Mouse (Mus musculus) olfactory bulb, adult 2 months (tissue): Measurements from ENCODE around the gene Sfrp5. TPM values are rescaled to one million over a fixed set of nuclear protein-coding genes. Genes with fewer than 3 reads are reported as not detected.

ENCODE experiments used
- H3K27ac ChIP-seq: fragments of 200-500 bp; 2 replicates; pipeline ENCODE4 v1.5.1; 2012; ENCODE audit warnings: low read depth, low read length; ENCODE audit not compliant: insufficient read depth
- H3K4me1 ChIP-seq: fragments of 200-500 bp; 2 replicates; pipeline ENCODE4 v1.6.1; 2012; ENCODE audit warnings: low read length; ENCODE audit not compliant: control insufficient read depth, insufficient read depth
- H3K4me3 ChIP-seq: fragments of 200-500 bp; 2 replicates; pipeline ENCODE4 v1.5.1; 2012; ENCODE audit warnings: mild to moderate bottlenecking, low read depth, low read length, moderate library complexity; ENCODE audit not compliant: insufficient read depth
- CTCF ChIP-seq: fragments of 200-500 bp; IDR thresholded peaks from 2 replicates; pipeline ENCODE4 v1.5.1; 2012; ENCODE audit warnings: low read depth, mild to moderate bottlenecking, low read length, moderate library complexity; ENCODE audit not compliant: insufficient read depth
- POLR2A ChIP-seq: fragments of 200-500 bp; IDR thresholded peaks from 2 replicates; pipeline ENCODE4 v1.6.1; 2012; ENCODE audit warnings: mild to moderate bottlenecking, low read depth, low read length, moderate library complexity; ENCODE audit not compliant: insufficient read depth
- WGBS: fragments of 180-500 bp; shearing (Covaris S2); methylation state at CpG from one replicate; pipeline ENCODE4 v1.1.7; 2018; 5-methylcytosine and 5-hydroxymethylcytosine counted together
- polyA plus RNA-seq: library from polyadenylated mRNA; stranded (reverse); fragments of >200 nt; gene quantifications from 2 replicates; pipeline ENCODE4 v1.2.4, GENCODE M21; 2012; ENCODE audit warnings: low replicate concordance; ENCODE audit not compliant: missing spikeins, insufficient read depth, insufficient read length

Sfrp5 gene
- polyA plus RNA-seq, 1 experiment, result not detected

GRCm38 (mm10) chr19:42230986-42231385, 28.9 kb upstream of the Sfrp5 start:
- peaks cover 4% of the 10 kb centered on the region; the same call in 1 of the 2 replicates for H3K4me1 ChIP-seq
- no peak for TF ChIP-seq CTCF
- TF ChIP-seq POLR2A, result no peak
- H3K27ac ChIP-seq, result no peak overlapping the region
- WGBS, result 94% methylated on average over 13 of the region's 13 CpGs
- H3K4me3 ChIP-seq, result no peak overlapping the region

- 75% methylated on average over 5 of the region's 5 CpGs for WGBS
- Histone ChIP-seq H3K4me1 (peaks cover 4% of the 10 kb centered on the region; the same call in 1 of the 2 replicates), H3K4me3 (no peak overlapping the region), H3K27ac (no peak overlapping the region)
- no peak for TF ChIP-seq POLR2A
- no peak for TF ChIP-seq CTCF
Measured at GRCm38 (mm10) chr19:42230288-42230568, 28.2 kb upstream of the Sfrp5 start.

- H3K4me1 ChIP-seq, result peaks cover 4% of the 10 kb centered on the region; the same call in 1 of the 2 replicates
- no peak overlapping the region for H3K27ac ChIP-seq
- WGBS, result 89% methylated on average over 17 of the region's 17 CpGs
- TF ChIP-seq CTCF (no peak), POLR2A (no peak)
- no peak overlapping the region for H3K4me3 ChIP-seq
Measured at GRCm38 (mm10) chr19:42229499-42230287, 27.6 kb upstream of the Sfrp5 start.

- WGBS, result 74% methylated on average over 10 of the region's 10 CpGs
- no peak overlapping the region for H3K4me3 ChIP-seq
- no peak overlapping the region for H3K27ac ChIP-seq
- TF ChIP-seq POLR2A (no peak), CTCF (no peak)
- peaks cover 4% of the 10 kb centered on the region for H3K4me1 ChIP-seq
Measured at GRCm38 (mm10) chr19:42226451-42226850, 24.4 kb upstream of the Sfrp5 start.

GRCm38 (mm10) chr19:42217374-42217763, 15.3 kb upstream of the Sfrp5 start:
- Histone ChIP-seq H3K4me3 (no peak overlapping the region), H3K4me1 (no peaks in the 10 kb centered on the region), H3K27ac (no peak overlapping the region)
- 38% methylated on average over 2 of the region's 2 CpGs for WGBS
- TF ChIP-seq POLR2A (no peak), CTCF (no peak; the same call in 1 of the 2 replicates)

GRCm38 (mm10) chr19:42216699-42217373, 14.8 kb upstream of the Sfrp5 start:
- WGBS, result 75% methylated on average over 7 of the region's 7 CpGs
- TF ChIP-seq POLR2A (no peak), CTCF (no peak)
- Histone ChIP-seq H3K4me1 (no peaks in the 10 kb centered on the region), H3K4me3 (no peak overlapping the region), H3K27ac (no peak overlapping the region)

GRCm38 (mm10) chr19:42214601-42215000, 12.5 kb upstream of the Sfrp5 start:
- H3K27ac ChIP-seq, result no peak overlapping the region
- TF ChIP-seq POLR2A (no peak), CTCF (no peak)
- WGBS, result 92% methylated on average over 2 of the region's 2 CpGs
- H3K4me3 ChIP-seq, result no peak overlapping the region
- 0 out of 2 replicates have a peak, but pooled peaks cover 2% of the 10 kb centered on the region for H3K4me1 ChIP-seq

- WGBS, result 82% methylated on average over 8 of the region's 8 CpGs
- no peak for TF ChIP-seq CTCF
- TF ChIP-seq POLR2A, result no peak
Measured at GRCm38 (mm10) chr19:42211936-42212335, 9.9 kb upstream of the Sfrp5 start.

GRCm38 (mm10) chr19:42209976-42210375, 7.9 kb upstream of the Sfrp5 start:
- Histone ChIP-seq H3K4me3 (no peak overlapping the region), H3K4me1 (peaks cover 5% of the 10 kb centered on the region; the same call in 1 of the 2 replicates), H3K27ac (no peak overlapping the region)
- 77% methylated on average over 6 of the region's 6 CpGs for WGBS
- no peak for TF ChIP-seq POLR2A
- no peak for TF ChIP-seq CTCF

More at GRCm38 (mm10) chr19:42211936-42212335, 9.9 kb upstream of the Sfrp5 start:
- H3K4me1 ChIP-seq, result peaks cover 5% of the 10 kb centered on the region; the same call in 1 of the 2 replicates
- H3K4me3 ChIP-seq, result no peak overlapping the region
- H3K27ac ChIP-seq, result no peak overlapping the region
